Mouse (Mus musculus) CH12.LX (cell line): ENCODE data around the gene Atp5b.

Source experiments
- CHD1 ChIP-seq: IDR thresholded peaks from 2 replicates; pipeline ENCODE4 v1.6.1; 2012; ENCODE audit warnings: low read depth, low read length, improper control_type of control experiment, inconsistent platforms
- CTCF ChIP-seq, 2 experiments: IDR thresholded peaks in 1 of 2; conservative IDR thresholded peaks in 1 of 2; 2 replicates each; pipeline ENCODE4 v1.5.1; 2011 to 2012; ENCODE audit warnings: low read depth in 2 of 2, low read length in 2 of 2, improper control_type of control experiment in 1 of 2, inconsistent platforms in 1 of 2, mild to moderate bottlenecking in 1 of 2, moderate library complexity in 1 of 2
- EP300 ChIP-seq: IDR thresholded peaks from 2 replicates; pipeline ENCODE4 v1.6.1; 2011; ENCODE audit warnings: low read length, improper control_type of control experiment
- JUN ChIP-seq: IDR thresholded peaks from 2 replicates; pipeline ENCODE4 v1.6.1; 2011; ENCODE audit warnings: low read depth, mild to moderate bottlenecking, low read length, improper control_type of control experiment, moderate library complexity; ENCODE audit not compliant: insufficient read depth
- JUND ChIP-seq: conservative IDR thresholded peaks from 2 replicates; pipeline ENCODE4 v1.6.1; 2011; ENCODE audit warnings: low read depth, low read length, improper control_type of control experiment
- RCOR1 ChIP-seq: conservative IDR thresholded peaks from 2 replicates; pipeline ENCODE4 v1.6.1; 2012; ENCODE audit warnings: low read depth, mild to moderate bottlenecking, inconsistent platforms, low read length, improper control_type of control experiment
- SMC3 ChIP-seq: IDR thresholded peaks from 2 replicates; pipeline ENCODE4 v1.6.1; 2011; ENCODE audit warnings: low read depth, low read length, improper control_type of control experiment
- UBTF ChIP-seq: IDR thresholded peaks from 2 replicates; pipeline ENCODE4 v1.6.1; 2012; ENCODE audit warnings: low read depth, mild to moderate bottlenecking, inconsistent platforms, low read length, improper control_type of control experiment, moderate library complexity
- ZC3H11A ChIP-seq: IDR thresholded peaks from 2 replicates; pipeline ENCODE4 v1.6.1; 2012; ENCODE audit warnings: low read depth, mild to moderate bottlenecking, inconsistent platforms, low read length, improper control_type of control experiment
- ZKSCAN1 ChIP-seq: IDR thresholded peaks from 2 replicates; pipeline ENCODE4 v1.6.1; 2012; ENCODE audit warnings: low read depth, inconsistent platforms, low read length, improper control_type of control experiment, borderline replicate concordance
- ZNF384 ChIP-seq: IDR thresholded peaks from 2 replicates; pipeline ENCODE4 v1.6.1; 2012; ENCODE audit warnings: low read depth, low read length, improper control_type of control experiment, inconsistent platforms

DNA sequence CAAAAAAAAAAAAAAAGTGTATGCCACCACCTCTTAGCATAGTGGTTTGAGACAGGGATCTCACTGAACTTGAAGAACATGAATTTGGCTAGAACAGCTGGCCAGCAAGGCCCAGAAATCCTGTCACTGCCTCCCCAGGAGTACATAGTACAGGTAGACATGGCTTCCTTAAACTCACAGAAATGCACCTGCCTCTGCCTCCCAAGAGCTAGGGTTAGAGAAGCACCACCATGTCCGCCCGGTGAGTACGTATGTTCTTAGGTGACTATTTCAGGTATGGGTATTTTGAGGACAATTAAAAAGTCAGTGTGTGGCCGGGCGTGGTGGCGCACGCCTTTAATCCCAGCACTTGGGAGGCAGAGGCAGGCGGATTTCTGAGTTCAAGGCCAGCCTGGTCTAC, 30.1 kb upstream of the Atp5b start:
- no peak for TF ChIP-seq ZC3H11A
- TF ChIP-seq CHD1, result no peak
- no peak for TF ChIP-seq UBTF
- TF ChIP-seq JUN, result no peak
- no peak for TF ChIP-seq JUND
- TF ChIP-seq ZKSCAN1, result no peak
- no peak for TF ChIP-seq EP300
- TF ChIP-seq RCOR1, result no peak
- no peak for TF ChIP-seq ZNF384
- TF ChIP-seq CTCF (conservative IDR thresholded peaks at IDR 0.05 in 1 of 2, IDR thresholded peaks at IDR 0.05 in 1 of 2; ENCODE audit: low read depth in 2 of 2, low read length in 2 of 2), result no peak
- TF ChIP-seq SMC3, result no peak
